Mouse (Mus musculus) heart, embryonic 13.5 days (tissue): Measurements from ENCODE around the gene Gstp1. TPM values are rescaled to one million over a fixed set of nuclear protein-coding genes. Genes with fewer than 3 reads are reported as not detected.

Source experiments
- ATAC-seq: fragments of 200-750 bp; cut with Nextera tagmentation; 2 replicates; pipeline ENCODE4 v1.8.0; 2017; ENCODE audit warnings: moderate TSS enrichment; ENCODE audit not compliant: insufficient number of reproducible peaks, low FRiP score, low TSS enrichment; ENCODE audit errors: extremely low read depth
- H3K27ac ChIP-seq: fragments of 300-500 bp; sonication (generic); replicated peaks from 2 replicates; pipeline ENCODE4 v1.5.1; 2015; ENCODE audit warnings: moderate library complexity, mild to moderate bottlenecking, inconsistent platforms
- H3K27me3 ChIP-seq: fragments of 300-500 bp; sonication (generic); replicated peaks from 2 replicates; pipeline ENCODE4 v1.6.1; 2015; ENCODE audit warnings: mild to moderate bottlenecking, inconsistent platforms
- H3K36me3 ChIP-seq: fragments of 300-500 bp; sonication (generic); 2 replicates; pipeline ENCODE4 v1.6.1; 2015; ENCODE audit warnings: mild to moderate bottlenecking, inconsistent platforms
- H3K4me1 ChIP-seq: fragments of 300-500 bp; sonication (generic); 2 replicates; pipeline ENCODE4 v1.6.1; 2015; ENCODE audit warnings: inconsistent platforms
- H3K4me2 ChIP-seq: fragments of 300-500 bp; sonication (generic); 2 replicates; pipeline ENCODE4 v1.6.1; 2015; ENCODE audit warnings: inconsistent platforms, mild to moderate bottlenecking, moderate library complexity
- H3K4me3 ChIP-seq: fragments of 300-500 bp; sonication (generic); 2 replicates; pipeline ENCODE4 v1.5.1; 2015; ENCODE audit warnings: moderate library complexity, mild to moderate bottlenecking, inconsistent platforms
- H3K9ac ChIP-seq: fragments of 300-500 bp; sonication (generic); 2 replicates; pipeline ENCODE4 v1.6.1; 2015; ENCODE audit warnings: inconsistent platforms, mild to moderate bottlenecking, moderate library complexity
- H3K9me3 ChIP-seq: fragments of 300-500 bp; sonication (generic); 2 replicates; pipeline ENCODE4 v1.6.1; 2016; ENCODE audit warnings: inconsistent platforms
- WGBS: fragments of 180-500 bp; shearing (Covaris S2); methylation state at CpG from one replicate; pipeline ENCODE4 v1.1.7; 2015; ENCODE audit warnings: mixed read lengths; 5-methylcytosine and 5-hydroxymethylcytosine counted together
- polyA plus RNA-seq: library from polyadenylated mRNA; unstranded; fragments of >200 nt; fragmentation: Nextera tagmentation; extraction: Ambion mirVana; gene quantifications from 2 replicates; pipeline ENCODE4 v1.2.1, GENCODE M21; 2015

Gene Gstp1
- polyA plus RNA-seq, 1 experiment from 2014 or later = 380 TPM

GRCm38 (mm10) chr19:4036327-4037045, 1.3 kb downstream of the Gstp1 start:
- peaks cover 14% of the 10 kb centered on the region for H3K36me3 ChIP-seq
- peak overlapping the region; percentile 31; the same call in 1 of the 2 replicates for H3K4me2 ChIP-seq
- no peaks in the 10 kb centered on the region for H3K27me3 ChIP-seq
- H3K4me3 ChIP-seq = no peak overlapping the region
- H3K27ac ChIP-seq = no peak overlapping the region
- H3K9ac ChIP-seq = peak overlapping the region; percentile 33; the same call in 1 of the 2 replicates
- WGBS = 76% methylated on average over 12 of the region's 12 CpGs
- no peak for ATAC-seq
- H3K4me1 ChIP-seq = peaks cover 17% of the 10 kb centered on the region
- no peaks in the 10 kb centered on the region for H3K9me3 ChIP-seq

- no peak for ATAC-seq
- peaks cover 14% of the 10 kb centered on the region for H3K36me3 ChIP-seq
- no peaks in the 10 kb centered on the region for H3K27me3 ChIP-seq
- no peak overlapping the region for H3K4me3 ChIP-seq
- WGBS = 61% methylated on average over 5 of the region's 5 CpGs
- H3K4me2 ChIP-seq = no peak overlapping the region
- no peaks in the 10 kb centered on the region for H3K9me3 ChIP-seq
- H3K9ac ChIP-seq = no peak overlapping the region
- peaks cover 17% of the 10 kb centered on the region for H3K4me1 ChIP-seq
- no peak overlapping the region for H3K27ac ChIP-seq
Measured at GRCm38 (mm10) chr19:4033742-4034141, 4.0 kb downstream of the Gstp1 start.

- Histone ChIP-seq H3K9ac (no peak overlapping the region), H3K27me3 (no peaks in the 10 kb centered on the region), H3K9me3 (no peaks in the 10 kb centered on the region), H3K27ac (no peak overlapping the region), H3K4me1 (peaks cover 15% of the 10 kb centered on the region), H3K4me2 (no peak overlapping the region), H3K36me3 (peaks cover 14% of the 10 kb centered on the region), H3K4me3 (no peak overlapping the region)
- no peak for ATAC-seq
- 62% methylated on average over 3 of the region's 3 CpGs for WGBS
Measured at GRCm38 (mm10) chr19:4033298-4033697, 4.5 kb downstream of the Gstp1 start.

- no peak overlapping the region for H3K9ac ChIP-seq
- no peak for ATAC-seq
- H3K27me3 ChIP-seq = no peaks in the 10 kb centered on the region
- peaks cover 14% of the 10 kb centered on the region for H3K36me3 ChIP-seq
- no peaks in the 10 kb centered on the region for H3K9me3 ChIP-seq
- no peak overlapping the region for H3K27ac ChIP-seq
- peaks cover 13% of the 10 kb centered on the region for H3K4me1 ChIP-seq
- no peak overlapping the region for H3K4me2 ChIP-seq
- no peak overlapping the region for H3K4me3 ChIP-seq
- 34% methylated on average over 7 of the region's 7 CpGs for WGBS
Measured at GRCm38 (mm10) chr19:4032668-4033067, 5.1 kb downstream of the Gstp1 start.

GRCm38 (mm10) chr19:4027576-4027975, 10.2 kb downstream of the Gstp1 start:
- no peaks in the 10 kb centered on the region for H3K4me1 ChIP-seq
- ATAC-seq = no peak
- no peak overlapping the region for H3K9ac ChIP-seq
- H3K4me3 ChIP-seq = no peak overlapping the region
- no peak overlapping the region for H3K27ac ChIP-seq
- no peaks in the 10 kb centered on the region for H3K36me3 ChIP-seq
- peaks cover 11% of the 10 kb centered on the region; the same call in 1 of the 2 replicates for H3K9me3 ChIP-seq
- no peaks in the 10 kb centered on the region for H3K27me3 ChIP-seq
- H3K4me2 ChIP-seq = no peak overlapping the region

GRCm38 (mm10) chr19:4023185-4023584, 14.6 kb downstream of the Gstp1 start:
- Histone ChIP-seq H3K9me3 (peaks cover 11% of the 10 kb centered on the region; the same call in 1 of the 2 replicates), H3K4me2 (no peak overlapping the region), H3K36me3 (no peaks in the 10 kb centered on the region), H3K27ac (no peak overlapping the region), H3K4me3 (no peak overlapping the region), H3K27me3 (no peaks in the 10 kb centered on the region), H3K4me1 (peaks cover 8% of the 10 kb centered on the region; the same call in 1 of the 2 replicates), H3K9ac (no peak overlapping the region)
- 61% methylated on average over 7 of the region's 7 CpGs for WGBS
- no peak for ATAC-seq

- Histone ChIP-seq H3K36me3 (no peaks in the 10 kb centered on the region), H3K4me2 (no peak overlapping the region), H3K9me3 (no peaks in the 10 kb centered on the region), H3K27me3 (no peaks in the 10 kb centered on the region), H3K4me3 (no peak overlapping the region), H3K27ac (no peak overlapping the region; the same call in 1 of the 2 replicates), H3K4me1 (peaks cover 17% of the 10 kb centered on the region), H3K9ac (peak overlapping the region; percentile 56)
- no peak; the same call in 1 of the 2 replicates for ATAC-seq
- 33% methylated on average over 18 of the region's 18 CpGs for WGBS
Measured at GRCm38 (mm10) chr19:4018743-4019583, 18.8 kb downstream of the Gstp1 start.

- no peaks in the 10 kb centered on the region for H3K27me3 ChIP-seq
- H3K4me1 ChIP-seq = peaks cover 25% of the 10 kb centered on the region
- no peak overlapping the region for H3K27ac ChIP-seq
- H3K9me3 ChIP-seq = no peaks in the 10 kb centered on the region
- no peaks in the 10 kb centered on the region for H3K36me3 ChIP-seq
- no peak for ATAC-seq
- no peak overlapping the region for H3K4me3 ChIP-seq
- H3K9ac ChIP-seq = no peak overlapping the region
- no peak overlapping the region for H3K4me2 ChIP-seq
- WGBS = 61% methylated on average over 10 of the region's 10 CpGs
Measured at GRCm38 (mm10) chr19:4017921-4018587, 19.7 kb downstream of the Gstp1 start.

GRCm38 (mm10) chr19:4015635-4016034, 22.1 kb downstream of the Gstp1 start:
- Histone ChIP-seq H3K9me3 (no peaks in the 10 kb centered on the region), H3K36me3 (peaks cover 6% of the 10 kb centered on the region), H3K9ac (no peak overlapping the region), H3K27me3 (no peaks in the 10 kb centered on the region), H3K4me1 (peaks cover 40% of the 10 kb centered on the region), H3K27ac (no peak overlapping the region), H3K4me3 (no peak overlapping the region), H3K4me2 (no peak overlapping the region)
- WGBS = 38% methylated on average over 5 of the region's 5 CpGs
- ATAC-seq = no peak

- H3K27ac ChIP-seq = no peak overlapping the region
- H3K9ac ChIP-seq = peak overlapping the region; percentile 5; the same call in 1 of the 2 replicates
- no peak overlapping the region for H3K4me2 ChIP-seq
- no peaks in the 10 kb centered on the region for H3K27me3 ChIP-seq
- no peak overlapping the region for H3K4me3 ChIP-seq
- peaks cover 14% of the 10 kb centered on the region for H3K36me3 ChIP-seq
- no peaks in the 10 kb centered on the region for H3K9me3 ChIP-seq
- ATAC-seq = no peak
- H3K4me1 ChIP-seq = peaks cover 40% of the 10 kb centered on the region
Measured at GRCm38 (mm10) chr19:4014802-4015201, 23.0 kb downstream of the Gstp1 start.

- ATAC-seq = peak; percentile 32
- WGBS = 7% methylated on average over 9 of the region's 9 CpGs
- Histone ChIP-seq H3K4me1 (peaks cover 32% of the 10 kb centered on the region), H3K9me3 (no peaks in the 10 kb centered on the region), H3K4me3 (peak overlapping the region; percentile 83), H3K4me2 (peak overlapping the region; percentile 68), H3K27ac (peak overlapping the region; percentile 73), H3K9ac (peak overlapping the region; percentile 77), H3K27me3 (no peaks in the 10 kb centered on the region), H3K36me3 (peaks cover 31% of the 10 kb centered on the region)
Measured at GRCm38 (mm10) chr19:4013066-4013465, 24.7 kb downstream of the Gstp1 start.
